Mouse (Mus musculus) forebrain, postnatal 0 days (tissue): ENCODE measurements around the gene Ptgis. TPM values are rescaled to one million over a fixed set of nuclear protein-coding genes. Genes with fewer than 3 reads are reported as not detected.

Experiments used
- ATAC-seq: fragments of 200-750 bp; cut with Nextera tagmentation; 2 replicates; pipeline ENCODE4 v1.8.0; 2017; ENCODE audit warnings: mild to moderate bottlenecking, moderate library complexity
- DNase-seq: peaks from one replicate; pipeline ENCODE4 v3.0.0-alpha.2; 2015
- H3K27ac ChIP-seq: fragments of 300-500 bp; sonication (generic); 2 replicates; pipeline ENCODE4 v1.5.1; 2014; ENCODE audit warnings: low read depth, mild to moderate bottlenecking, antibody characterized with exemption, low read length, moderate library complexity, mixed read lengths
- H3K27me3 ChIP-seq: fragments of 300-500 bp; sonication (generic); 2 replicates; pipeline ENCODE4 v1.6.1; 2014; ENCODE audit warnings: mild to moderate bottlenecking, low read length, mixed read lengths; ENCODE audit not compliant: insufficient read depth
- H3K36me3 ChIP-seq: fragments of 300-500 bp; sonication (generic); 2 replicates; pipeline ENCODE4 v1.6.1; 2014; ENCODE audit warnings: mild to moderate bottlenecking, moderate library complexity; ENCODE audit not compliant: insufficient read depth
- H3K4me1 ChIP-seq: fragments of 300-500 bp; sonication (generic); 2 replicates; pipeline ENCODE4 v1.6.1; 2014; ENCODE audit warnings: antibody characterized with exemption; ENCODE audit not compliant: insufficient read depth
- H3K4me2 ChIP-seq: fragments of 300-500 bp; sonication (generic); 2 replicates; pipeline ENCODE4 v1.6.1; 2014; ENCODE audit warnings: low read depth, mild to moderate bottlenecking, moderate library complexity
- H3K4me3 ChIP-seq: fragments of 300-500 bp; sonication (generic); 2 replicates; pipeline ENCODE4 v1.5.1; 2014; ENCODE audit warnings: low read depth, low read length, mixed read lengths
- H3K9ac ChIP-seq: fragments of 300-500 bp; sonication (generic); 2 replicates; pipeline ENCODE4 v1.6.1; 2014; ENCODE audit warnings: mild to moderate bottlenecking
- H3K9me3 ChIP-seq: fragments of 300-500 bp; sonication (generic); 2 replicates; pipeline ENCODE4 v1.6.1; 2016; ENCODE audit warnings: low read length
- CTCF ChIP-seq: sonication (generic); IDR thresholded peaks from 2 replicates; pipeline ENCODE4 v1.5.1; 2016; ENCODE audit warnings: antibody characterized with exemption, control low read depth, low read depth
- WGBS: fragments of 180-500 bp; shearing (Covaris S2); extraction: QIAGEN DNeasy Blood & Tissue Kit; methylation state at CpG from one replicate; pipeline ENCODE4 v1.1.7; 2014; 5-methylcytosine and 5-hydroxymethylcytosine counted together
- polyA plus RNA-seq: library from polyadenylated mRNA; unstranded; fragments of >200 nt; fragmentation: Nextera tagmentation; extraction: Ambion mirVana; gene quantifications from 2 replicates; pipeline ENCODE4 v1.2.1, GENCODE M21; 2015
- total RNA-seq: library from RNA; depleted of rRNA; stranded (reverse); fragments of >200 nt; gene quantifications from 2 replicates; pipeline ENCODE4 v1.2.3, GENCODE M21; 2014

The Ptgis gene
- total and polyA plus RNA-seq, 2 experiments from 2014 or later = 2.8 to 4.0 TPM

GRCm38 (mm10) chr2:167243831-167244563, 3.6 kb upstream of the Ptgis start:
- ATAC-seq (no peak), DNase-seq (no peak)
- Histone ChIP-seq H3K9ac (no peak overlapping the region), H3K36me3 (no peaks in the 10 kb centered on the region), H3K27me3 (peaks cover 7% of the 10 kb centered on the region), H3K4me2 (no peak overlapping the region), H3K27ac (no peak overlapping the region), H3K4me1 (no peaks in the 10 kb centered on the region), H3K9me3 (no peaks in the 10 kb centered on the region), H3K4me3 (no peak overlapping the region)
- WGBS = 90% methylated on average over 4 of the region's 4 CpGs
- no peak for TF ChIP-seq CTCF

GRCm38 (mm10) chr2:167239262-167239661, 1.1 kb downstream of the Ptgis start:
- H3K4me2 ChIP-seq = no peak overlapping the region
- 40% methylated on average over 12 of the region's 12 CpGs for WGBS
- H3K36me3 ChIP-seq = no peaks in the 10 kb centered on the region
- DNase-seq (no peak), ATAC-seq (no peak)
- H3K9me3 ChIP-seq = no peaks in the 10 kb centered on the region
- TF ChIP-seq CTCF = no peak
- no peak overlapping the region for H3K4me3 ChIP-seq
- H3K4me1 ChIP-seq = no peaks in the 10 kb centered on the region
- no peak overlapping the region for H3K27ac ChIP-seq
- no peak overlapping the region for H3K9ac ChIP-seq
- peaks cover 11% of the 10 kb centered on the region for H3K27me3 ChIP-seq

DNA sequence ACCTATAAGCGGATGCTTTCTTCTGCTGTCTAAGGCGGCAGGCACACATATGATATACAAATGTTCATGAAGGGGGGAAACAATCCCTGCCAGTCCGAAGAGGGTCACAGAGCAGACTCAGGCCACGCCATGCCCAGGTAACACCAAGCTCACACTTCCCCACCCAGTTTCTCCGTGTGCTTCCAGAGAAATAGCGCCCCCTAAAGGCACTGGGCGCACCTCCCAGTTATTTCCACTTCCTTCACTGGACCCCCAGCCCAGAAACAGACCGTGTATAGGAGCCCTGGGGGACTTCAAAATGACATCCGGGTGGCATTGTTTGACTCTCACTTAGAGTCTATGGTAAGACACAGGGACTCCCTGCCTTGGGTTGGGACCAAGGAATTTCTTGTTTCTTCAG, 3.2 kb downstream of the Ptgis start:
- no peak for DNase-seq
- Histone ChIP-seq H3K4me2 (no peak overlapping the region), H3K4me3 (no peak overlapping the region), H3K36me3 (no peaks in the 10 kb centered on the region), H3K27ac (no peak overlapping the region), H3K27me3 (peaks cover 11% of the 10 kb centered on the region), H3K4me1 (no peaks in the 10 kb centered on the region), H3K9me3 (no peaks in the 10 kb centered on the region), H3K9ac (no peak overlapping the region)
- TF ChIP-seq CTCF = no peak
- WGBS = 84% methylated on average over 9 of the region's 9 CpGs
- ATAC-seq = no peak

DNA sequence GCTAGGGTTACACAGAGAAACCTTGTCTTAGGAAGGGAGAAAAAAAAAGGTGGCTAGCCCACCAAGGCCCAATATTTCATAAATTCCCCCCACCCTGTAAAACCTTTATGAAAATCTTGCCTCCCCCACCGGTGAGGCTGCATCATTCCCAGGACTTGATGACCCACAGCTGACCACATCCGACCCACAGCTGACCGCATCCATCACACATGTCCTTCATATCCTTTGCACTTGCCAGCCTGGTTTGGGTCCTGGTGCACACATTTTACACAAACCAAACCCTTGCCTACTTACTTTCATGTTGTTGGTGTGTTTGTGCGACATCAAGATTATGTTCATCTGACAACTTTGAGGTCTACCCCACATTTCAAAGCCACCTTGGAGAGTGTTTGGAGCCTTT, 4.2 kb downstream of the Ptgis start:
- DNase-seq (no peak), ATAC-seq (no peak)
- Histone ChIP-seq H3K27ac (no peak overlapping the region), H3K4me1 (no peaks in the 10 kb centered on the region), H3K9ac (no peak overlapping the region), H3K4me3 (no peak overlapping the region), H3K4me2 (no peak overlapping the region), H3K9me3 (no peaks in the 10 kb centered on the region), H3K27me3 (peaks cover 11% of the 10 kb centered on the region), H3K36me3 (no peaks in the 10 kb centered on the region)
- WGBS = 96% methylated on average over 4 of the region's 4 CpGs
- no peak for TF ChIP-seq CTCF

GRCm38 (mm10) chr2:167235338-167236018, 4.9 kb downstream of the Ptgis start:
- Histone ChIP-seq H3K4me2 (no peak overlapping the region), H3K27me3 (peaks cover 11% of the 10 kb centered on the region), H3K9ac (no peak overlapping the region), H3K4me1 (no peaks in the 10 kb centered on the region), H3K36me3 (no peaks in the 10 kb centered on the region), H3K27ac (no peak overlapping the region), H3K9me3 (no peaks in the 10 kb centered on the region), H3K4me3 (no peak overlapping the region)
- ATAC-seq = no peak
- WGBS = 76% methylated on average over 17 of the region's 17 CpGs
- no peak for DNase-seq
- TF ChIP-seq CTCF = no peak

- Histone ChIP-seq H3K4me1 (no peaks in the 10 kb centered on the region), H3K27me3 (peaks cover 2% of the 10 kb centered on the region; the same call in 1 of the 2 replicates), H3K4me2 (no peak overlapping the region), H3K9me3 (no peaks in the 10 kb centered on the region), H3K27ac (no peak overlapping the region), H3K4me3 (no peak overlapping the region), H3K9ac (no peak overlapping the region), H3K36me3 (no peaks in the 10 kb centered on the region)
- no peak for DNase-seq
- 48% methylated on average over 14 of the region's 14 CpGs for WGBS
- no peak for ATAC-seq
- TF ChIP-seq CTCF = no peak
Measured at GRCm38 (mm10) chr2:167233771-167234170, 6.6 kb downstream of the Ptgis start.

DNA sequence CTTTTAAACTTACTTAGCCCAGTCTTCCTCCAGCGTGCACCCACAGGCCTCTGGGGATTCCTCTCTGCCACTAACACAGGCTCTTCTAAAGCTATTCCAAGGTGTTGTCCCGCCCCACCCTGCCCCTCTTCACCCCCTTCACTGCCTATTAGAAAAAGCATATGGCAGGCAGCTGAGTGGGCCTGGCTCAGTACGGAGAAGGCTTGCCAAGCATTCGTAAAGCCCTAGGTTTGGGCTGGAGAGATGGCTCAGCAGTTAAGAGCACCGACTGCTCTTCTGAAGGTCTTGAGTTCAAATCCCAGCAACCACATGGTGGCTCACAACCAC, 7.4 kb downstream of the Ptgis start:
- Histone ChIP-seq H3K27ac (no peak overlapping the region), H3K27me3 (no peaks in the 10 kb centered on the region), H3K9me3 (no peaks in the 10 kb centered on the region), H3K4me3 (no peak overlapping the region), H3K9ac (no peak overlapping the region), H3K36me3 (no peaks in the 10 kb centered on the region), H3K4me1 (no peaks in the 10 kb centered on the region), H3K4me2 (no peak overlapping the region)
- TF ChIP-seq CTCF = no peak
- no peak for ATAC-seq
- DNase-seq = no peak
- WGBS = 69% methylated on average over 5 of the region's 5 CpGs
